Mouse (Mus musculus): ENCODE data around the gene Rps21. TPM values are rescaled to one million over a fixed set of nuclear protein-coding genes. Genes with fewer than 3 reads are reported as not detected.

The Rps21 gene
- polyA plus RNA-seq, 1 experiment from 2014 or later = 390 TPM

- WGBS (ENCODE audit: insufficient replicate concordance) = 85% methylated on average over 8 of the region's 8 CpGs
Observed at GRCm38 (mm10) chr2:180217587-180217986, 39.6 kb upstream of the Rps21 start.

GRCm38 (mm10) chr2:180218241-180218640 lies 38.9 kb upstream of the Rps21 start:
- no peak overlapping the region for H3K4me3 ChIP-seq (ENCODE audit: low read depth, low read length)
- H3K4me1 ChIP-seq (ENCODE audit: control insufficient read depth, insufficient read depth, low read length) = peaks cover 50% of the 10 kb centered on the region
- no peak overlapping the region for H3K4me2 ChIP-seq
- no peak overlapping the region for H3K9ac ChIP-seq (ENCODE audit: low read depth, low read length)
- 56% methylated on average over 3 of the region's 3 CpGs for WGBS (ENCODE audit: insufficient replicate concordance)
- peak overlapping the region; percentile 54; the same call in 1 of the 2 replicates for H3K27ac ChIP-seq (ENCODE audit: low read depth, low read length)
- no peaks in the 10 kb centered on the region for H3K9me3 ChIP-seq (replicated peaks; ENCODE audit: control insufficient read depth, low read length)
- H3K36me3 ChIP-seq (ENCODE audit: control insufficient read depth, insufficient read depth, low read length) = no peaks in the 10 kb centered on the region
- ATAC-seq (replicated peaks; ENCODE audit: insufficient number of reproducible peaks, low FRiP score, low TSS enrichment) = no peak
- H3K27me3 ChIP-seq (ENCODE audit: control insufficient read depth, insufficient read depth, low read length) = no peaks in the 10 kb centered on the region; the same call in 1 of the 2 replicates

More at GRCm38 (mm10) chr2:180217587-180217986, 39.6 kb upstream of the Rps21 start:
- no peak for ATAC-seq (replicated peaks; ENCODE audit: insufficient number of reproducible peaks, low FRiP score, low TSS enrichment)
- peaks cover 46% of the 10 kb centered on the region for H3K4me1 ChIP-seq (ENCODE audit: control insufficient read depth, insufficient read depth, low read length)
- no peak overlapping the region for H3K4me2 ChIP-seq
- no peaks in the 10 kb centered on the region for H3K9me3 ChIP-seq (replicated peaks; ENCODE audit: control insufficient read depth, low read length)
- H3K27ac ChIP-seq (ENCODE audit: low read depth, low read length) = no peak overlapping the region
- H3K4me3 ChIP-seq (ENCODE audit: low read depth, low read length) = no peak overlapping the region
- H3K9ac ChIP-seq (ENCODE audit: low read depth, low read length) = no peak overlapping the region
- H3K27me3 ChIP-seq (ENCODE audit: control insufficient read depth, insufficient read depth, low read length) = no peaks in the 10 kb centered on the region
- no peaks in the 10 kb centered on the region for H3K36me3 ChIP-seq (ENCODE audit: control insufficient read depth, insufficient read depth, low read length)

- Histone ChIP-seq H3K4me1 (ENCODE audit: control insufficient read depth, insufficient read depth, low read length) (peaks cover 50% of the 10 kb centered on the region), H3K4me3 (ENCODE audit: low read depth, low read length) (no peak overlapping the region), H3K9ac (ENCODE audit: low read depth, low read length) (no peak overlapping the region), H3K9me3 (replicated peaks; ENCODE audit: control insufficient read depth, low read length) (no peaks in the 10 kb centered on the region), H3K4me2 (no peak overlapping the region), H3K27ac (ENCODE audit: low read depth, low read length) (peak overlapping the region; percentile 54), H3K36me3 (ENCODE audit: control insufficient read depth, insufficient read depth, low read length) (no peaks in the 10 kb centered on the region), H3K27me3 (ENCODE audit: control insufficient read depth, insufficient read depth, low read length) (no peaks in the 10 kb centered on the region; the same call in 1 of the 2 replicates)
- 39% methylated on average over 5 of the region's 5 CpGs for WGBS (ENCODE audit: insufficient replicate concordance)
- no peak for ATAC-seq (replicated peaks; ENCODE audit: insufficient number of reproducible peaks, low FRiP score, low TSS enrichment)
Observed at GRCm38 (mm10) chr2:180218677-180219076, 38.5 kb upstream of the Rps21 start.

GRCm38 (mm10) chr2:180219145-180219943 lies 37.8 kb upstream of the Rps21 start:
- Histone ChIP-seq H3K4me2 (no peak overlapping the region), H3K27me3 (ENCODE audit: control insufficient read depth, insufficient read depth, low read length) (no peaks in the 10 kb centered on the region; the same call in 1 of the 2 replicates), H3K4me3 (ENCODE audit: low read depth, low read length) (no peak overlapping the region), H3K9me3 (replicated peaks; ENCODE audit: control insufficient read depth, low read length) (no peaks in the 10 kb centered on the region), H3K4me1 (ENCODE audit: control insufficient read depth, insufficient read depth, low read length) (peaks cover 49% of the 10 kb centered on the region), H3K9ac (ENCODE audit: low read depth, low read length) (no peak overlapping the region), H3K36me3 (ENCODE audit: control insufficient read depth, insufficient read depth, low read length) (no peaks in the 10 kb centered on the region), H3K27ac (ENCODE audit: low read depth, low read length) (peak overlapping the region; percentile 54; the same call in 1 of the 2 replicates)
- 82% methylated on average over 15 of the region's 15 CpGs for WGBS (ENCODE audit: insufficient replicate concordance)
- no peak for ATAC-seq (replicated peaks; ENCODE audit: insufficient number of reproducible peaks, low FRiP score, low TSS enrichment)

GRCm38 (mm10) chr2:180220165-180220564 lies 37.0 kb upstream of the Rps21 start:
- H3K36me3 ChIP-seq (ENCODE audit: control insufficient read depth, insufficient read depth, low read length) = no peaks in the 10 kb centered on the region
- no peak overlapping the region for H3K4me2 ChIP-seq
- H3K27me3 ChIP-seq (ENCODE audit: control insufficient read depth, insufficient read depth, low read length) = peaks cover 4% of the 10 kb centered on the region; the same call in 1 of the 2 replicates
- H3K4me3 ChIP-seq (ENCODE audit: low read depth, low read length) = no peak overlapping the region
- H3K27ac ChIP-seq (ENCODE audit: low read depth, low read length) = no peak overlapping the region
- 60% methylated on average over 9 of the region's 9 CpGs for WGBS (ENCODE audit: insufficient replicate concordance)
- H3K9ac ChIP-seq (ENCODE audit: low read depth, low read length) = no peak overlapping the region
- H3K9me3 ChIP-seq (replicated peaks; ENCODE audit: control insufficient read depth, low read length) = no peaks in the 10 kb centered on the region
- no peak for ATAC-seq (replicated peaks; ENCODE audit: insufficient number of reproducible peaks, low FRiP score, low TSS enrichment)
- peaks cover 44% of the 10 kb centered on the region for H3K4me1 ChIP-seq (ENCODE audit: control insufficient read depth, insufficient read depth, low read length)

GRCm38 (mm10) chr2:180221051-180221450 lies 36.1 kb upstream of the Rps21 start:
- Histone ChIP-seq H3K4me2 (no peak overlapping the region), H3K4me1 (ENCODE audit: control insufficient read depth, insufficient read depth, low read length) (peaks cover 37% of the 10 kb centered on the region), H3K27ac (ENCODE audit: low read depth, low read length) (no peak overlapping the region), H3K9ac (ENCODE audit: low read depth, low read length) (no peak overlapping the region), H3K4me3 (ENCODE audit: low read depth, low read length) (no peak overlapping the region), H3K36me3 (ENCODE audit: control insufficient read depth, insufficient read depth, low read length) (no peaks in the 10 kb centered on the region), H3K9me3 (replicated peaks; ENCODE audit: control insufficient read depth, low read length) (no peaks in the 10 kb centered on the region), H3K27me3 (ENCODE audit: control insufficient read depth, insufficient read depth, low read length) (peaks cover 8% of the 10 kb centered on the region)
- WGBS (ENCODE audit: insufficient replicate concordance) = 83% methylated on average over 9 of the region's 9 CpGs
- no peak for ATAC-seq (replicated peaks; ENCODE audit: insufficient number of reproducible peaks, low FRiP score, low TSS enrichment)

GRCm38 (mm10) chr2:180222250-180222649 lies 34.9 kb upstream of the Rps21 start:
- Histone ChIP-seq H3K27me3 (ENCODE audit: control insufficient read depth, insufficient read depth, low read length) (peaks cover 8% of the 10 kb centered on the region), H3K4me2 (peak overlapping the region; percentile 1; the same call in 1 of the 2 replicates), H3K36me3 (ENCODE audit: control insufficient read depth, insufficient read depth, low read length) (no peaks in the 10 kb centered on the region), H3K9me3 (replicated peaks; ENCODE audit: control insufficient read depth, low read length) (no peaks in the 10 kb centered on the region), H3K4me1 (ENCODE audit: control insufficient read depth, insufficient read depth, low read length) (peaks cover 38% of the 10 kb centered on the region), H3K4me3 (ENCODE audit: low read depth, low read length) (no peak overlapping the region), H3K27ac (ENCODE audit: low read depth, low read length) (no peak overlapping the region), H3K9ac (ENCODE audit: low read depth, low read length) (0 out of 2 replicates have a peak overlapping the region, but pooled peaks have one; percentile 22)
- no peak; the same call in 1 of the 2 replicates for ATAC-seq (replicated peaks; ENCODE audit: insufficient number of reproducible peaks, low FRiP score, low TSS enrichment)
- WGBS (ENCODE audit: insufficient replicate concordance) = 15% methylated on average over 6 of the region's 6 CpGs

- peak overlapping the region; percentile 76 for H3K9ac ChIP-seq (ENCODE audit: low read depth, low read length)
- no peak overlapping the region for H3K27ac ChIP-seq (ENCODE audit: low read depth, low read length)
- H3K9me3 ChIP-seq (replicated peaks; ENCODE audit: control insufficient read depth, low read length) = no peaks in the 10 kb centered on the region
- peak overlapping the region; percentile 70 for H3K4me3 ChIP-seq (ENCODE audit: low read depth, low read length)
- H3K36me3 ChIP-seq (ENCODE audit: control insufficient read depth, insufficient read depth, low read length) = no peaks in the 10 kb centered on the region
- peak overlapping the region; percentile 98 for H3K4me2 ChIP-seq
- WGBS (ENCODE audit: insufficient replicate concordance) = 5% methylated on average over 11 of the region's 13 CpGs
- H3K4me1 ChIP-seq (ENCODE audit: control insufficient read depth, insufficient read depth, low read length) = peaks cover 38% of the 10 kb centered on the region
- H3K27me3 ChIP-seq (ENCODE audit: control insufficient read depth, insufficient read depth, low read length) = peaks cover 8% of the 10 kb centered on the region
- ATAC-seq (replicated peaks; ENCODE audit: insufficient number of reproducible peaks, low FRiP score, low TSS enrichment) = no peak
Observed at GRCm38 (mm10) chr2:180224647-180225043, 32.5 kb upstream of the Rps21 start.

Data from heart, embryonic 11.5 days (tissue).